Mouse (Mus musculus) frontal cortex, adult (tissue): ENCODE results near the gene Stk31.
"Not testable (repeated sequence)": the region's sequence is repeated elsewhere in the genome, so short reads cannot be mapped to it uniquely, and the experiment has no call there.

Experiments used
- ATAC-seq: cut with Nextera tagmentation; 2 replicates; pipeline ENCODE4 v1.9.2; 2017; ENCODE audit warnings: mild to moderate bottlenecking, moderate library complexity, mixed read lengths; ENCODE audit not compliant: low TSS enrichment

Stk31 gene

GRCm38 (mm10) chr6:49395316-49395715 lies at the start of gene Stk31:
TSS of gene Stk31 (plus strand) at chr6:49395604.
- no peak for ATAC-seq

DNA sequence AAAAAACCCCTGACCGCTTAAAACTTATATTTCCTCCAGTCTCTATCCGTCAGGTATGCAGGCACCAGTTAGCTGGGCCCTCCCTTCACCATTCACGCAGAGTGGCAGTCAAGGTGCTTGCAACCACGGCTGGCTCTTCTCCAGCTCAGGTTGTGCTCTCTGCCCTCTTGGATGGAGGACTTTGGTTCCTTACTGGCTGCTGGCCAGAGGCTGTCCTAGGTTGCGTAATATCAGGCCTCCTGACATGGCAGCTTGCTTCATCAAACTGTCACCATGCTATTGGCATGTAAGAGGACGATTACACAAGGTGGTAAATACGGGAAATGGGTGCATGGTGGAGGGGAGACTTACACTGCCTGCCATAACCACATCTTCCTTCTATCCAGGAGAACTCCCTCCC lies 45.6 kb upstream of the Stk31 start:
- ATAC-seq: no peak

DNA sequence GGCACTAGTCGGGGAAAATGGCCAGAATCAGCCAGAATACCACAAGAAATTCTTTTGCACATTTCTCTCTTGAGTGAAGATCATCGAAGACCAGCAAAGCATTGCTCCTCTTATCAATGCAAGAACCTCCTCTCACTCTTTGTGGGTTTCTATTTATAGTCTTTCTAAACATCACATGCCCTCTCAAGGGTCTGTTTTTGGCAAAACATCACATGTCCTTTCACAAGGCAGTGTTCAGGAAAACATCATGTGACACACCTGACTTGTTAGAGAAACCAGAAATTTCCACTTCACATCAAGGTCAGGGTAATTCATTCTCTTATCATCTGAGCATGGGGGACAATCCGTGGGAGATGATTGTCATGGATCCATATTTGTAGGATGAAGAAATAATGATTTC lies 40.8 kb upstream of the Stk31 start:
- no peak for ATAC-seq

DNA sequence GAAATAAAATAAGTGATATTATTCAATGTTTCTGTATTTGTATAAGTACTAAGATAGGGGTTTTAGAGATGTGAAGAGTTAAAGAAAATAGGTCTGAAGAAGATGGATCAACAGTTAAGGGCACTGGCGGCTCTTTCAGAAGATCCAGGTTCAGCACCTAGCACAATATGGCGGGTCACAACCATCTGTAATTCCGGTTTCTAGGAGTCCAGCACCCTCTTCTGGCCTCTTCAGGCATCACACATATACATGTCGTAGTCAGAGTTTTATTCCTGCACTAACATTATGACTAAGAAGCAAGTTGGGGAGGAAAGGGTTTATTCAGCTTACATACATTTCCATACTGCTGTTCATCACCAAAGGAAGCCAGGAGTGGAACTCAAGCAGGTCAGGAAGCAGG lies 40.2 kb upstream of the Stk31 start:
- no peak for ATAC-seq

- peak; percentile 73 for ATAC-seq
These were observed 35.0 kb upstream of the Stk31 start for GRCm38 (mm10) chr6:49360420-49360819.

DNA sequence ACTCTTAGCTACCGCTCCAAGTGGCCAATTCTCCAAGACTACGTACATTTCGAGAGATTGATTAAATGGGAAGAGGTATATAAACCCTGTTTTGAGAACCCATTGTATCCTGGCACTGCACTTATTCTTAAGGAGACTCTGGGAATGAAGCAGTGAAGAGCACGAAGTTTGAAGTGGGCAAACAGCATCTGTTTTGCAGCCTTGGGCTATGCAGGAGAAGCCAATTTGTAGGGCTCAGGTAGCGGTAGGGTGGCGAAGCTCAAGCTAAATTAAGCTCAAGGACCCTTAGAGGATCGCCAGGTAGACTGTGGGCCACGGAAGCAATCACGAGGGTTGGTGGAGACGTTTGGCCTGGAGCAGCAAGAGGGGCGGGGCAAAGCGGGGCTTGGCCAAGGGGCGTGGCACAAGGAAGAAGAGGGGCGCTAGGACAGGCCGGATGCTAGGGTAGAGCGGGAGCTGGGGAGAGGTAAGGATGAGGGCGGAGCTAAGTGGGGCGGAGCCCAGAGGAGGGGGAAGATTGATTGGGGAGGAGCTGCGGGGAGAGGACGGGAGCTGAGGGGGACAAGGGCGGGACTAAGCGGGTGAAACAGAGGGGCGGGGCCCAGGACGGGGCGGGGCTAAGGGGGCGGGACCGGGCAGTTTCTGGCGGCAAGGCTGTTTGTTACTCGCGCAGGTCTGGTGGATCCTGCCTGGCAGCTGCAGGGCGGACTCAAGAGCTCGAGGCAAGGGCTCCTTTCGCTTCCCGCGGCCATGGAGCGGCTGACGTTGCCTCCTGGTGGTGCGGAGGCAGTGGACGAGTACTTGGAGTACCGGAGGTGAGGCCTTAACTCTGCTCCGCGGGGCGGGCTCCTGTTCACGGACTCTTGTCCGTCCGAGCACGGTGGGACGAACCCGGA lies 28.0 kb upstream of the Stk31 start, which contains the start of gene Fam221a:
Gene Fam221a (plus strand): TSS at position 581 of the 896 bp plus-strand sequence.
- peak; percentile 99 for ATAC-seq

GRCm38 (mm10) chr6:49368212-49368611 lies 27.2 kb upstream of the Stk31 start:
- ATAC-seq: no peak

DNA sequence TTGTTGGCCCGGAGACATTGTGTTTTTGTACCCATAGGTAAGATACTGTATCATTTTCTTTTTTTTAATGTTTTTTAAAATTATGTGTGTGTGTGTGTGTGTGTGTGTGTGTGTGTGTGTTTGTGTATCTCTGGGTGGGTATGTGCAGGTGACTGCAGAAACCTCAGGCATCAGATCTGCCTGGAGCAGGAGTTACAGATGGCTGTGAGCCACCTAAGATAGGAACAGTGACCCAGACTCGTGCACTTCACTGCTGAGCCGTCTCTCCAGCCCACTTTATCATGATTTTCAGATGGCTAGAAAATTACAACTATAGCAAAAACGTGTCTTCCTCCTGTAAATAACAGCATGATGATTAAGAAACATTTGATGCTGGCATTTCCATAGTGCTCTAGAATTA lies 22.7 kb upstream of the Stk31 start:
- no peak for ATAC-seq

DNA sequence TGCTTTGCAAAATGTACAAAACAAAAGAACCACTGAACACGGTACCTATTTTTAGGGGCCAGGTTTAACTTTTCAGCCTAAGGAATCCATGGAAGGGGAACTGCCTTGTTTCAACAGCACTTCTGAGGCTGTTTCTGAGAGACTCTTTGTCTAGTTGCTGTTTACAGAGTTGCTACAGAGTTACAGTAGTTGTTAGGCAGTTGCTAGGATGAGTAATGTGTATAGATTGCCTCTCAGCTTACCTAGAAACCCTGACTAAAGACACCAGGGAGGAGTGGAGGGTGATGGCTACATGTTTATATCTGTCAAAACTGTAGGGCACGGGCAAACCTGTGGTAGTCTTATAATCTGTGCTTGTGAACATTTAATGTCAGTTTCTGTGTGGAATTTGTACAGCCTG lies 21.5 kb upstream of the Stk31 start:
- no peak for ATAC-seq

DNA sequence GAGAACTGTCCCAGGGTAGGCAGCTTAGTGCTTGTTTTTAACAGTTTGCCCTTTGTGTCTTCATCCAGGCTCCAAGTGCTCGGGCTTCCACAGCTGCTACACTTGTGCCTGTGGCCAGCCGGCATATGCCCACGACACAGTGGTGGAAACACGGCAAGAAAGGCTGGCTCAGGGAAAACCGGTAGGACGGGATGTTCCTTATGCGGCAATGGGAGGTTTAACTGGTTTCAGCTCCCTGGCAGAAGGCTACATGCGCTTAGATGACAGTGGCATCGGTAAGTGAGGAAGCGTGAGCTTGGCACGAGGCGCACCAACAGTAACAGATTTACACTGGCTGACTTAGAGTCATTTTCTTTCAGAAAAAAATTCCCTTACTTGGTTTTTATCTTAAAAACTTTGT lies 17.1 kb upstream of the Stk31 start:
- ATAC-seq: 0 out of 2 replicates have a peak, but pooled peaks have one; percentile 47

GRCm38 (mm10) chr6:49394276-49394675 lies 1.1 kb upstream of the Stk31 start:
- ATAC-seq: no peak

- no peak for ATAC-seq
These were observed 2.1 kb downstream of the Stk31 start for GRCm38 (mm10) chr6:49397466-49397865.

DNA sequence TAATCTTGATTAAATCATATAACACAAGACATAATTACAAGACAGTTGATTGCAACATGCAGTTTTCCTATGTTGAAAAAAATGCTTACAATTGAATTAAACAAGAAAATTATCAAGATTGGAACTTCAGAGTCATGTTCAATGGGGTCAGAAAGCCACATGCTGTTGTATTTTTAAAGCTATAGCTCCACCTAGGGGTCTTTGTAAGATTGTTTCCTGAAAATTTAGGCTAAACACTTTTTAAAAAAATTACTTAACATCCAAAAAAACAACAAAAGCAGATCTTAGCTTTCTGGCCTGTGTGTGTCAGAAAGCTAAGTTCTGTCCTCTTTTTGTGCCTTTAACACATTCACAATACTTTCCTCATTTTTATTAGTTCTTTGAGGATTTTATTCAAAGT lies 3.0 kb downstream of the Stk31 start:
- no peak for ATAC-seq

- no peak for ATAC-seq
These were observed 15.4 kb downstream of the Stk31 start for GRCm38 (mm10) chr6:49410830-49411229.

- not testable (repeated sequence) for ATAC-seq
These were observed 17.6 kb downstream of the Stk31 start for GRCm38 (mm10) chr6:49412967-49413366.

GRCm38 (mm10) chr6:49415971-49416370 lies 20.6 kb downstream of the Stk31 start:
- no peak for ATAC-seq

DNA sequence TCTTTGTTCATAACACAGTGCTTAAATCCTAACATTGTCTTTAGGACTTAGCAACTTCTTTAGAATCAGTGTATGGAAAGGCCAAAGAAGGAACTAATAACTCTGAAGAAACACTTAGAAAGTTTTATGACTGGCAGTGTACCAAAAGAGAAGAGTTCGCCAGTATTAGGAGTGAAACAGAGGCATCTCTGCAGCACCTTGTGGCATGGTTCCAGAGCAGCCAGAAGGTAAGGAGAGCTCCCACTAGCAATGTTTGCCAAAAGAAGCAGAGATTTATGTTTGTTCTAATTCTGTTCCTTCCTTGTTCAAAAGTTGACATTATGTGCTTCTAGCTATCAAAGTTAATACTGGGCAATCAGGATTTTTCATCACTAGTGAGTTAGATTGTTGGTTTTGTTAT lies 41.9 kb downstream of the Stk31 start:
- ATAC-seq: no peak

GRCm38 (mm10) chr6:49458112-49458511 lies 62.7 kb downstream of the Stk31 start:
- ATAC-seq: no peak

DNA sequence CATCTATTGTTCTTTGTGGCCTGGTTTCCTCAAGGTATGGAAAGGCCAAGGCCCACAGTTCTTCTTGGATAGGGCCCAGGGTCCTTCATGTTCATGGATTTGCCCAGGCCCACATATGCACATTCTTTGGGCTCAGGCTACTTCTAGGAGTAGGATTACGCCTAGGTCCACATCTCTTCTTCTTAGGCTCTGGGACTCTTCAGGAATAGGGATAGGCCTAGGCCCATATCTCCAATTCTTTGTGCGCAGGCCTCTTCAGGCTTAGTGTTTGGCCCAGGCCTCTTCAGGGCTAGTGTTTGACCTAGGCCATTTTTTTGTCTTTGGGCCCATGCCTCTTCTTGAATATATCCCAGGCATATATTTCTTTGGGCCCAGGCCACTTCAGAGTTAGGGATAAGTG lies 87.8 kb downstream of the Stk31 start:
- no peak for ATAC-seq

DNA sequence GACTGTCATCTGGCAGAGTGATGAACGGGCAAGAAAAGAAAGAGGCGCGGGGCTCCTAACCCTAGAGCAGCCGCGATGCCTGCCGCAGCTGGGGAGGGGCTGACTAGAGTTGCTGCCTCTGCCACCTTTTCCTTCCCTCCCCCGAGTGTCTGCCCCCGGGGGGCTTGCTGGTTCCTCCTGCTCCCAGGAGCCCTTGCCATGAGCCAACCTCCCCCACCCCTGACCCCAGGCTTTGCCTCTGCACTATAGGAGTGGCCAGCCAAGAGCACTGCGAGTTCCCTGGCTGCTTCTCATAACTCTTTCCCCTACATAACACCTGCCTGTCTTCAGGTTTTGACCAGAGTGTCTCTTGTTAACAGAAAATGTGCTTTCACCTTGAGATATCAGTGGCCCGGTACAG lies 96.1 kb downstream of the Stk31 start:
- ATAC-seq: no peak

GRCm38 (mm10) chr6:49519053-49519452 lies 123.6 kb downstream of the Stk31 start:
- ATAC-seq: peak; percentile 80
